Mouse (Mus musculus) ES-E14 (cell line): ENCODE data around the gene Depp1.

ENCODE experiments used
- CHD2 ChIP-seq: IDR thresholded peaks from 2 replicates; pipeline ENCODE4 v1.6.1; 2014; ENCODE audit warnings: mild to moderate bottlenecking, low read depth, low read length, inconsistent platforms
- HCFC1 ChIP-seq: IDR thresholded peaks from 2 replicates; pipeline ENCODE4 v1.6.1; 2012; ENCODE audit warnings: low read length, inconsistent platforms, borderline replicate concordance; ENCODE audit not compliant: insufficient read depth
- MAFK ChIP-seq: IDR thresholded peaks from 2 replicates; pipeline ENCODE4 v1.6.1; 2014; ENCODE audit warnings: mild to moderate bottlenecking, low read depth, low read length, inconsistent platforms; ENCODE audit not compliant: insufficient read depth
- ZNF384 ChIP-seq: IDR thresholded peaks from 2 replicates; pipeline ENCODE4 v1.6.1; 2012; ENCODE audit warnings: low read depth, low read length, inconsistent platforms

DNA sequence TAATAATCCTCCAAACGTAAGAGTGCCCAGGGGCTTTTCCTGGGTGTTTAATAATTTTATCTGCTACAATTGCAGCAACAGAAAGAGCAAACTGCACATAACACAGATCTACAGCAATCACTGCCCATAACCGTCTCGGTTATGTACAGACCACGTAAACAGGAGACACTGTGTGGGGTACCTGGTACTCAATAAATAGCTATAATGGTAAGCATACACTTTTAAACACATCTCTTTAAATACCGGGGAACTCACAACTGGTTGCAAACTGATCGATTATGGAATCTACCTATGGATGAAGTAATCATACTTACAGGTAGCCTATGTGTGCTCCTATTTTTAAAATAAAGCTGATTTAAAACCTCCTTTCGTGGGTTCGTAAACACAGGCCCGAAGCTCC is 22.3 kb upstream of the Depp1 start:
- no peak for TF ChIP-seq CHD2
- TF ChIP-seq MAFK, result no peak
- TF ChIP-seq ZNF384, result no peak
- TF ChIP-seq HCFC1, result no peak
